Mouse (Mus musculus) intestine, embryonic 15.5 days (tissue): ENCODE measurements around the gene Sdk1. TPM values are rescaled to one million over a fixed set of nuclear protein-coding genes. Genes with fewer than 3 reads are reported as not detected.
"Not testable (repeated sequence)": the region's sequence is repeated elsewhere in the genome, so short reads cannot be mapped to it uniquely, and the experiment has no call there.

ENCODE experiments used
- ATAC-seq: fragments of 200-750 bp; cut with Nextera tagmentation; 2 replicates; pipeline ENCODE4 v1.8.0; 2017; ENCODE audit warnings: moderate TSS enrichment, moderate library complexity
- H3K27ac ChIP-seq: fragments of 300-500 bp; sonication (generic); 2 replicates; pipeline ENCODE4 v1.5.1; 2015; ENCODE audit warnings: mild to moderate bottlenecking, inconsistent platforms
- H3K27me3 ChIP-seq: fragments of 300-500 bp; sonication (generic); replicated peaks from 2 replicates; pipeline ENCODE4 v1.6.1; 2015; ENCODE audit warnings: inconsistent platforms
- H3K36me3 ChIP-seq: fragments of 300-500 bp; sonication (generic); 2 replicates; pipeline ENCODE4 v1.6.1; 2015; ENCODE audit warnings: inconsistent platforms
- H3K4me1 ChIP-seq: fragments of 300-500 bp; sonication (generic); replicated peaks from 2 replicates; pipeline ENCODE4 v1.6.1; 2015; ENCODE audit warnings: inconsistent platforms
- H3K4me2 ChIP-seq: fragments of 300-500 bp; sonication (generic); replicated peaks from 2 replicates; pipeline ENCODE4 v1.6.1; 2015; ENCODE audit warnings: mild to moderate bottlenecking, inconsistent platforms
- H3K4me3 ChIP-seq: fragments of 300-500 bp; sonication (generic); replicated peaks from 2 replicates; pipeline ENCODE4 v1.5.1; 2015; ENCODE audit warnings: inconsistent platforms
- H3K9ac ChIP-seq: fragments of 300-500 bp; sonication (generic); 2 replicates; pipeline ENCODE4 v1.6.1; 2015; ENCODE audit warnings: inconsistent platforms
- H3K9me3 ChIP-seq: fragments of 300-500 bp; sonication (generic); 2 replicates; pipeline ENCODE4 v1.6.1; 2016; ENCODE audit warnings: inconsistent platforms
- WGBS: fragments of 180-500 bp; shearing (Covaris S2); methylation state at CpG from one replicate; pipeline ENCODE4 v1.1.7; 2015; 5-methylcytosine and 5-hydroxymethylcytosine counted together
- polyA plus RNA-seq: library from polyadenylated mRNA; unstranded; fragments of >200 nt; fragmentation: Nextera tagmentation; extraction: Ambion mirVana; gene quantifications from 2 replicates; pipeline ENCODE4 v1.2.1, GENCODE M21; 2015

The Sdk1 gene
- polyA plus RNA-seq, 1 experiment from 2014 or later = 2.5 TPM

- no peaks in the 10 kb centered on the region for H3K36me3 ChIP-seq
- no peak overlapping the region for H3K4me3 ChIP-seq
- 74% methylated on average over 5 of the region's 5 CpGs for WGBS
- no peak overlapping the region for H3K27ac ChIP-seq
- no peak overlapping the region for H3K9ac ChIP-seq
- ATAC-seq = no peak
- H3K4me2 ChIP-seq = no peak overlapping the region
- no peaks in the 10 kb centered on the region for H3K4me1 ChIP-seq
- no peaks in the 10 kb centered on the region for H3K27me3 ChIP-seq
- no peaks in the 10 kb centered on the region for H3K9me3 ChIP-seq
Observed at GRCm38 (mm10) chr5:141591246-141591645, 350.0 kb downstream of the Sdk1 start.

GRCm38 (mm10) chr5:141612721-141613120, 371.4 kb downstream of the Sdk1 start:
- WGBS = 78% methylated on average over 10 of the region's 10 CpGs
- H3K9me3 ChIP-seq = no peaks in the 10 kb centered on the region
- no peaks in the 10 kb centered on the region for H3K4me1 ChIP-seq
- no peak for ATAC-seq
- H3K4me3 ChIP-seq = no peak overlapping the region
- H3K27me3 ChIP-seq = no peaks in the 10 kb centered on the region
- no peaks in the 10 kb centered on the region for H3K36me3 ChIP-seq
- no peak overlapping the region for H3K9ac ChIP-seq
- H3K27ac ChIP-seq = no peak overlapping the region
- H3K4me2 ChIP-seq = no peak overlapping the region

- no peak overlapping the region for H3K27ac ChIP-seq
- H3K9ac ChIP-seq = no peak overlapping the region
- no peaks in the 10 kb centered on the region for H3K27me3 ChIP-seq
- no peaks in the 10 kb centered on the region for H3K36me3 ChIP-seq
- H3K4me1 ChIP-seq = no peaks in the 10 kb centered on the region
- no peak overlapping the region for H3K4me2 ChIP-seq
- no peaks in the 10 kb centered on the region for H3K9me3 ChIP-seq
- H3K4me3 ChIP-seq = no peak overlapping the region
- no peak for ATAC-seq
- 65% methylated on average over 7 of the region's 7 CpGs for WGBS
Observed at GRCm38 (mm10) chr5:141615763-141616162, 374.5 kb downstream of the Sdk1 start.

- Histone ChIP-seq H3K36me3 (no peaks in the 10 kb centered on the region), H3K4me3 (no peak overlapping the region), H3K4me2 (no peak overlapping the region), H3K27me3 (no peaks in the 10 kb centered on the region), H3K4me1 (no peaks in the 10 kb centered on the region), H3K27ac (no peak overlapping the region), H3K9ac (no peak overlapping the region), H3K9me3 (no peaks in the 10 kb centered on the region)
- 76% methylated on average over 6 of the region's 6 CpGs for WGBS
- no peak for ATAC-seq
Observed at GRCm38 (mm10) chr5:141617660-141618059, 376.4 kb downstream of the Sdk1 start.

GRCm38 (mm10) chr5:141625401-141625800, 384.1 kb downstream of the Sdk1 start:
- Histone ChIP-seq H3K4me2 (no peak overlapping the region), H3K36me3 (no peaks in the 10 kb centered on the region), H3K9me3 (no peaks in the 10 kb centered on the region), H3K27ac (no peak overlapping the region), H3K27me3 (no peaks in the 10 kb centered on the region), H3K4me3 (no peak overlapping the region), H3K4me1 (no peaks in the 10 kb centered on the region), H3K9ac (no peak overlapping the region)
- WGBS = 84% methylated on average over 4 of the region's 4 CpGs
- ATAC-seq = no peak

GRCm38 (mm10) chr5:141631641-141632040, 390.4 kb downstream of the Sdk1 start:
- ATAC-seq = no peak
- whole genome bisulfite sequencing = 89% methylated on average over 5 of the region's 5 CpGs

GRCm38 (mm10) chr5:141633271-141633670, 392.0 kb downstream of the Sdk1 start:
- ATAC-seq = no peak
- H3K9ac ChIP-seq = no peak overlapping the region
- no peak overlapping the region for H3K4me2 ChIP-seq
- no peaks in the 10 kb centered on the region for H3K36me3 ChIP-seq
- no peaks in the 10 kb centered on the region for H3K9me3 ChIP-seq
- no peaks in the 10 kb centered on the region for H3K4me1 ChIP-seq
- no peak overlapping the region for H3K27ac ChIP-seq
- no peak overlapping the region for H3K4me3 ChIP-seq
- H3K27me3 ChIP-seq = no peaks in the 10 kb centered on the region
- 79% methylated on average over 4 of the region's 4 CpGs for WGBS

More at GRCm38 (mm10) chr5:141631641-141632040, 390.4 kb downstream of the Sdk1 start:
- H3K4me1 ChIP-seq = no peaks in the 10 kb centered on the region
- H3K27me3 ChIP-seq = no peaks in the 10 kb centered on the region
- no peaks in the 10 kb centered on the region for H3K9me3 ChIP-seq
- no peak overlapping the region for H3K27ac ChIP-seq
- H3K36me3 ChIP-seq = no peaks in the 10 kb centered on the region
- no peak overlapping the region for H3K4me2 ChIP-seq
- H3K4me3 ChIP-seq = no peak overlapping the region
- no peak overlapping the region for H3K9ac ChIP-seq

GRCm38 (mm10) chr5:141636406-141636805, 395.1 kb downstream of the Sdk1 start:
- H3K27ac ChIP-seq = no peak overlapping the region
- no peaks in the 10 kb centered on the region for H3K4me1 ChIP-seq
- no peaks in the 10 kb centered on the region for H3K27me3 ChIP-seq
- no peaks in the 10 kb centered on the region for H3K36me3 ChIP-seq
- 89% methylated on average over 11 of the region's 11 CpGs for WGBS
- no peak overlapping the region for H3K4me2 ChIP-seq
- no peak for ATAC-seq
- H3K9ac ChIP-seq = no peak overlapping the region
- H3K4me3 ChIP-seq = no peak overlapping the region
- H3K9me3 ChIP-seq = no peaks in the 10 kb centered on the region

- not testable (repeated sequence) for H3K27me3 ChIP-seq, ATAC-seq, H3K9me3 ChIP-seq, H3K9ac ChIP-seq, H3K4me1 ChIP-seq, H3K4me2 ChIP-seq, H3K27ac ChIP-seq, H3K4me3 ChIP-seq, H3K36me3 ChIP-seq
- WGBS = 69% methylated on average over 3 of the region's 3 CpGs
Observed at GRCm38 (mm10) chr5:141637054-141637453, 395.8 kb downstream of the Sdk1 start.

- Histone ChIP-seq H3K4me3 (no peak overlapping the region), H3K9ac (no peak overlapping the region), H3K4me1 (no peaks in the 10 kb centered on the region), H3K36me3 (no peaks in the 10 kb centered on the region), H3K9me3 (no peaks in the 10 kb centered on the region), H3K27me3 (no peaks in the 10 kb centered on the region), H3K4me2 (no peak overlapping the region), H3K27ac (no peak overlapping the region)
- 86% methylated on average over 5 of the region's 5 CpGs for WGBS
- ATAC-seq = no peak
Observed at GRCm38 (mm10) chr5:141645671-141646070, 404.4 kb downstream of the Sdk1 start.

- Histone ChIP-seq H3K4me2 (no peak overlapping the region), H3K9ac (no peak overlapping the region), H3K36me3 (no peaks in the 10 kb centered on the region), H3K27me3 (no peaks in the 10 kb centered on the region), H3K4me1 (no peaks in the 10 kb centered on the region), H3K9me3 (no peaks in the 10 kb centered on the region), H3K4me3 (no peak overlapping the region), H3K27ac (no peak overlapping the region)
- no peak for ATAC-seq
- WGBS = 65% methylated on average over 2 of the region's 2 CpGs
Observed at GRCm38 (mm10) chr5:141646621-141647020, 405.3 kb downstream of the Sdk1 start.

GRCm38 (mm10) chr5:141649831-141650375, 408.6 kb downstream of the Sdk1 start:
- Histone ChIP-seq H3K4me2 (no peak overlapping the region), H3K27me3 (no peaks in the 10 kb centered on the region), H3K9me3 (no peaks in the 10 kb centered on the region), H3K36me3 (no peaks in the 10 kb centered on the region), H3K27ac (no peak overlapping the region), H3K9ac (no peak overlapping the region), H3K4me3 (no peak overlapping the region), H3K4me1 (no peaks in the 10 kb centered on the region)
- ATAC-seq = no peak
- 64% methylated on average over 6 of the region's 6 CpGs for WGBS

GRCm38 (mm10) chr5:141651690-141652377, 410.5 kb downstream of the Sdk1 start:
- WGBS = 80% methylated on average over 4 of the region's 4 CpGs
- peak; percentile 95 for ATAC-seq
- Histone ChIP-seq H3K4me3 (no peak overlapping the region), H3K4me2 (no peak overlapping the region), H3K4me1 (no peaks in the 10 kb centered on the region), H3K36me3 (no peaks in the 10 kb centered on the region), H3K27ac (no peak overlapping the region), H3K9me3 (no peaks in the 10 kb centered on the region), H3K9ac (no peak overlapping the region), H3K27me3 (no peaks in the 10 kb centered on the region)
